Mouse (Mus musculus): ENCODE measurements around the gene Ifih1. TPM values are rescaled to one million over a fixed set of nuclear protein-coding genes. Genes with fewer than 3 reads are reported as not detected.

Ifih1 gene
- polyA plus RNA-seq (2017; shearing (Covaris generic)) = 10 to 100 TPM; 25.1 to 32.1 TPM

DNA sequence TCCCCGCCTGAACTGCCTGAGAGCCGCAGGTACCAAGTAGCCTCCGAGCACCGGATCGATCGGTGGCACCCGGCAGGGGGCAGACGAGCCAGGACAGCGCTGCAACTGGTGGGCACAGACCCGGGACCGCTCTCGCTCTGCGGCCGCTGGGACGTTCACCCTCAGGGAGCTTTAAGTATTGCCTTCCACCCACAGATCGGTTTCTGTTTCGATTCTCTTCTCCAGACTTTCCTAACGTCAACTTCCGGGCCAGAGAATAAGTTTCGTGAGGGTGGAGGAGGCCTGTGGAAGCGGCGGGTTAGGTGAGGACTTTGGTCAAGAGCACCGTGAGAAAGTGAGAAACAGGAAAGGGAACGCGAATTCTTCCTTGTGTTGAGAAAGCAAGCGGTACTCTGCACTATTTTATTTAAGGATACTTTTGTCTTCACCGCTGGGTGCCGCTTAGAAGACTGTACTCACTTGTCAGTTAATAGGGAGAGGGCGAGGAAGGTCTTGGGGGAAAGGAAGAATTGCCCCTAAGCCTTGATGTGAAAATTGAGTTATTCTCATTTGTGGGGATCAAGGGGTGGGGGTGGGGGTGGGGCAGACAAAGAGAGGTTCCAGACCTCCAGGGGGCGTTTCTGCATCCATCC is at the start of gene Ifih1:
TSS of gene Ifih1 (minus strand) at position 242 of the 632 bp plus-strand sequence.
- peak; percentile 84 for ATAC-seq

DNA sequence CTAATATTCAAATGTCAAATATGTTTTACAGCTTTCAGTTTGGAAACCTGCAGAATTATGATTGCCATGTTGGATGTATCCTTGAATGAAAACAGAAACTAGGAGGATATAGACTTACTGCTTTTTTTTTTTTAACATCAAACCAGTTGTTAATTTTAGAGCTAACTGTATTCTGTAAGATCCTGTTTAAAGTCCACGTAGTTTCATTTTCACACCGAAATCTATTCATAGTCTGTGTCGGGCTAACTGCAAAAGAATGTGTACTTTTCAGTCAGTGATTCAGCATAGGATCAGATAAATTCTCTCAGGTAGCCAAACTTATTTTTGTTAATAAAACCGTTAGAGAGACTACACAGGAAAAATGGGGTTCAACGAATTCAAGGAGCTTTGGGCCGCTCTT is 39.9 kb upstream of the Ifih1 start:
- ATAC-seq = no peak

- no peak for ATAC-seq
Measured at GRCm38 (mm10) chr2:62684989-62685595, 39.0 kb upstream of the Ifih1 start.

DNA sequence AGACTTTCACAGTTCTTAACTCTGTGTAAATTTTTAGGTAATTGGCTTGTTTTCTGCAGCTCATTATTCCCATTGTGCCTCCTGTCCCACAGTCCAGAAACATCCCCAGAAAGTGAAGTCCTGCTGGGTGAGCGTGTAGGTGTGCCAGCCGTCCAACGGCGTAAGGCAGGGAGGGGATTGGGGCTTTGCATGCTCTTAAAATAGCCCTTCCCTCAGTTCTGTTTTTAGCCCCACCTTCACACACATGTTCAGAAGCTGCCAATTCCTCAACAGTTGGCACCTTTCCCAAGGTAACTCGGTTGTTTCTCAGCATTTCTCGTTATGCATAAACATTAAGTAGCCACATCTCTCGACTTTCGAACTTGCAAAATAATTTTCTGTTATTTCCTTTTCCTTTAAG is 35.6 kb upstream of the Ifih1 start:
- ATAC-seq = no peak

- no peak for ATAC-seq
Measured at GRCm38 (mm10) chr2:62672788-62673187, 26.7 kb upstream of the Ifih1 start.

DNA sequence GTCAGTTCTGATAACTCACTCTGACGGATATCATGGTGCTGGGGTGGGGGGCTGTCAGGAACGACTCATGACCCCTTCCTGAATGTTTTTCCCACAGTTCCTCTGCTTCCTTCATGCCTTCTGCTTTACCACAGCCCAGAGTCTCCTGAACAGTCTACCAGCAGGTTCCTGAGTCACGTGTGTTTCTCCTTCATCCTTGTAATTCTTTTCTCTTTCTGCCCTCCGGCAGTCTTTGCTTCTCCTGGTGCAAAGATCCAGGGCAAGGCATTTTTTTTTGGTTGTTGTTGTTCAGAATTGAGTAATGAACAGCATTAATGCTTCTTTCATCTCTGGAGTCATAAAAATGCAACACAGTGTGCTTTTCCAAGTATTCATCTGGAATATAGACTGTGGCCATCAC is 24.7 kb upstream of the Ifih1 start:
- no peak for ATAC-seq

DNA sequence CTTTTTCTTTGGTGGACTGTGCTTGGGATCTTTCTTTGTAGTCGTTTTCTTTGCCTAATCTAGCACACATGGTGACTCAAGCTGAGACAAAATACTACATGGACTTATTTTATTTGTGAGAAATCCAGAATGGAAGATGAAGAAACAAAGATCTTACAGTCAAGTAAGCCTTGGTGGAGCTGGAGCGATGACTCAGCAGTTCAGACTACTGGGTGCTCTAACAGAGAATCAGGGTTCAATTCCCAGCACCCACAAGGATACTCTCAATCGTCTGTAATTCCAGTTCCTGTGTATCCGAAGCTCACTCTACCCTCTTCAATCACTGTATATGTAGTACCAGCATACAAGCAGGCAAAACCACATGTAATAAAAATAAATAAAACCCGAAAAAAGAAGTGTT is 24.2 kb upstream of the Ifih1 start:
- ATAC-seq = no peak

- ATAC-seq = no peak
Measured at GRCm38 (mm10) chr2:62669848-62670247, 23.8 kb upstream of the Ifih1 start.

- no peak for ATAC-seq
Measured at GRCm38 (mm10) chr2:62665536-62665935, 19.5 kb upstream of the Ifih1 start.

GRCm38 (mm10) chr2:62664839-62665238 is 18.8 kb upstream of the Ifih1 start:
- no peak for ATAC-seq

DNA sequence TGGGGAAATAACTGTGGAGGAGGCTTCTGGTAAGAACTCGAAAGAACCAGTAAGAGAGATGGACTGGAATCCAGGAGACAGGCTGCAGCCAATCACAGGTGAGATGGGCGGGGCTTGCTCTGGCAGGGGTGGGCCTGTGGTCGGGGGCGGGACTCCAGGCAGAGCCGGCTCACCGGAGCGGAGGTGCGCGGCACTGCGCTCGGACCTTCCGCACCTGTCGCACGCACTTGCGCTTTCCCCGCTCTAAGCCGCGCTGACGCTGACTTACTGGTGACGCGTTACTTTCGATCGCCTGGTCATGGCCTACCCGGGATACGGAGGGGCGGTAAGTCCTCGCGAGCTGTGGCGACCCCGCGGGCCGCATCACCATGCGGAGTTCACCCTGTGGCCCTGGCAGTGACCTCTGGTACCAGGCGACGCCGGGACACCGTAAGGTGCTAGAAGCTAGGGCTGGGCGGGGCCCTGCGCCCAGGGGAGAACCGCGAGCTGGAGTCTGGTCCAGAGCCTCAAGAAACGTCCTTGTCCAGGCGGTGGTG is 18.1 kb upstream of the Ifih1 start, which contains the start of gene Gca:
TSS of gene Gca (plus strand) at position 151 of the 536 bp plus-strand sequence.
- ATAC-seq = peak; percentile 96

DNA sequence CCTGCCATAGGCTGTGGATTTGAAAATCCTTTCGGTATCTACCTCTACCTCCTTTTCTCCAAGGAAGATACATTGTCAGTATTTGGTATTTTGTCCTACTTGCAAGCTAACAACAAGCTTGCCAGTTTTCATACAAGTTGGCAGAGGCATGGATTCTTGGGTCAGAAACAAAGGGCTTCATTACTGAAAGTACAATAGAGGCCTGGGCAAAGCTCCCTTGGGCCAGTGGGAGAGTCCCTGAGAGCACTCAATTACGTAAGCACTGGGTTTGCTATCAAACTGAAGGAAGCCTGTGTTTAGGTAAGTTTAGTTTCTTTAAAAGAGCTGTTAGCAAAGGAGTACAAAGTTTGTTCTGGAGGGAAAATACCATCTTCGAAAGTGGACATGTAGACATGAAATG is 16.5 kb upstream of the Ifih1 start:
- ATAC-seq = no peak

DNA sequence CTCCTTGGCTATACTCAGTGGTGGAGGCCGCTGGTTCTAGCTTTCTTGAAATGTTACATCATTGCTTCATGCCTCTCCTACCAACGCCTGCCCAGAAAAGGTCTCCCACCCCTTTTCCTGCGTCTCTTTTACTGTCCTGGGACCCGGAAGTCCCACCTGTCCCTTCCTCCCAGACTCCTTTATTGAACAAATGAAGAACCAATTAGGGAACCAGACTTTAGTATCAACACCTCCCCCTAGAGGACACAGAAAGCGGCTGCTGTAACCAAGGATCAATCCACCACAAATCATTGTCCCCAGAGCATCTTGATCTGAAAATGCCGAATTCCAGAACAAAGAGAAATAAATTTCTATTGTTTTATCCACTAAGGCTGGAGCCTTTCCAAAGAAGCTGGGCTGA is 14.5 kb upstream of the Ifih1 start:
- no peak for ATAC-seq

DNA sequence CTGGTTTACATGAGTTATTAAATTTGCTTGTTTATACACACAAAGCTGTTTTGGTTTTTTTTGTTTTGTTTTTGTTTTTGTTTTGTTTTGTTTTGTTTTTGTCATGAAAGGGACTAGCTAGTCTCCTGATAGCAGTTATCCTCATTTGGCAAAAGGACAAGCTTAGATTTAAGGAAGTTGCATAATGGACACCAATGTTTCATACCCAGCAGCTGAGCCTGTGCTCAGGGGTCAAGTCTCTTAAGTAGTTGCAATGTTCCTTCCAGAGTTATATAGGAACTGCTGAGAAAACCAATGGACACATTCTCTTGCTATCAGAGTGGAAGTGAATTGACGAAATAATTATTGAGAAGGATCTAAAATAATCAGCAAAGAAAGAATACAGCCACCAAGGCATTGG is 10.0 kb upstream of the Ifih1 start:
- ATAC-seq = no peak

GRCm38 (mm10) chr2:62654519-62655338 is 8.7 kb upstream of the Ifih1 start:
- peak; percentile 90 for ATAC-seq

- ATAC-seq = no peak
Measured at GRCm38 (mm10) chr2:62652466-62652865, 6.4 kb upstream of the Ifih1 start.

GRCm38 (mm10) chr2:62651890-62652289 is 5.8 kb upstream of the Ifih1 start:
- no peak for ATAC-seq

- ATAC-seq = no peak
Measured at GRCm38 (mm10) chr2:62646671-62647289, 725 bp upstream of the Ifih1 start.

DNA sequence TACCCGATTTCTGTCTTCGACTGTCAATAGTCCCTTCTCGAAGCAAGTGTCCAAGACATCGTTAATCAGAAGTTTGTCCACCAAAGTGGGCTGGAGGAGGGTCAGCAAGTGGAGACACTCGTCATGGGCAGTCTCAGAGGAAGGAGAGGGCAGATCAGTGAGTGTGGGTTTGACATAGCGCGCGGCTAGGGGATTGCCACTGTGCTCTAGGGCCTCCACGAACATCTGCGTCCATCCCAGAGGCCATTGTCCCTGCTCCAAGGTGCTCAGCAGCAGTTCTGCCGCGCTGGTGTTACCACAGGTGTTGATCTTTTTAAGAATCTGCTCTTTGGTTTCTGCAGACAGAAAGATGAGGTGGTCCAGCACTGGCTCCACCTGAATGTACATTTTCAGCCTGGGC is 580 bp downstream of the Ifih1 start:
- peak; percentile 26 for ATAC-seq

DNA sequence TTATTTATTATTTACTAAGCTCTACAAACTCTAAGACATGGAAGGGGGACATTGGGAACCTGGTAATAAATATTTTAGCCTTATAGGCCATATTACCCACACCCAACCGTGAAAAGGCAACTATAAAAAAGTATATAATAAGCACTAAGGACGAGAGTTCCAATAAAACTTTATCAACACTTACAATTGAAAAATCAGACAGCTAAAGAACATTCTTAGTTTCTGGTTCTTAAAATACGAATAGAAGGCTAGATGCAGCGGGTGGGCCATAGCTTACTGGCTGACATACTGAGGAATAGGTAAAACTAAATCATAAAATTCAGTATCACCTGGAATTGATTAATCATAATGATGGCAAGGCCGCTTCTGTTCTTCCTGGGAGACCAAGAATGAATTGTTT is 1.2 kb downstream of the Ifih1 start:
- ATAC-seq = no peak

GRCm38 (mm10) chr2:62643405-62644305 is 2.4 kb downstream of the Ifih1 start:
- ATAC-seq = peak; percentile 64

- ATAC-seq = no peak
Measured at GRCm38 (mm10) chr2:62639869-62640268, 6.2 kb downstream of the Ifih1 start.
